Mouse (Mus musculus): ENCODE data around the gene Pla2g2c.

Pla2g2c gene

DNA sequence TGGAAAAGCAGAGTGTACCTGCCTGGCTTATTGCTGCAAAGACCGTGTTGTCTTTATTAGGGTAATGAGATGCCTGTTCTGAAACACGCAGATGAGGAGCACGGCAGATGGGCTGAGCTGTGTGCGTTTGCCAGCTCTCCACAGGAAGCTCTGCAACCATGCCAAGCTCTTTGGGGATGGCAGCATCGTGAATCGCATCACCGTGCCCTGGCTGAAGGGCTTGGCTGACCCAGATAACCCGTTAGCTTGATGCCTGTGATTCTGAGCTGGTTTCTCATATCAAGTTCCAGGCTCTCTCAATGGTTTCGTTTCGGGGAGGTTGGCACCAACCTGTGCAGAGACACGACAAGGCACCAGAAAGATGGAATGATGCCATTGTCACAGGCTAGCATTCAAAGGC lies 14.0 kb upstream of the Pla2g2c start:
- no peak for DNase-seq

DNA sequence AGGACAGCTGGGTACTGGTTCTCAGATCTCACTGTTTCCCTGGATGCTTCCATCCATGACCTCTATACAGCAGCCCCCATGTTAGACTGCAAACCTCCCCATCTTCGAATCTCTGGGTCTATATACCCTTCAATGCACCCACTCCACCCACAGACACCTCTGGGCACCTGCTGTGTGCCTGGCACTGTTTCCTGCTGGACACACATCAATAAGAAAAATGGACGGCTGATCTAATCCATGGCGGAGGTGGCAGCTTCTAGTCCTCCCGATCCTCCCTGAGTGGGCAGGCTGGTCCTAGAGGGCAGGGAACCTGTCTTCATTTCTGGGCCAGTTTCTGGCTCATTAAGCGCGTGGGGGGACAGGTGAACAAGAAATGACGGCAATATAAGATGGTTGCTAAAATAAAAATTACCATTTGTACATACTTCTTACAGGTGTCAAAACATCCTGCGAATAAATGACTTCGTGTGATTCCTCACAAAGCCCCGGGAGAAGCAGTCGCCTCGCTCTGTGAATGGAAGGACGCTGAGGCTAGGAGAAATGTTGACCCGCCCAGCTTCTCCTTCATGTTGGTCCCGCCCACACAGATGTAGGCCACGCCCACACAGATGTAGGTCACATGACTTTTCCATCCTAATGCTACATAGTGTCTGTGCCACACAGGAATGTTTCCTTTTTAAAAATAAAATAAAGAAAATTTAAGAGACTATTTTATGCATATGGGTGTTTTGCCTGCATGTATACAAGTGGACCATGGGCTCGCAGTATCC lies 13.4 kb upstream of the Pla2g2c start:
- DNase-seq: peak; percentile 18

DNA sequence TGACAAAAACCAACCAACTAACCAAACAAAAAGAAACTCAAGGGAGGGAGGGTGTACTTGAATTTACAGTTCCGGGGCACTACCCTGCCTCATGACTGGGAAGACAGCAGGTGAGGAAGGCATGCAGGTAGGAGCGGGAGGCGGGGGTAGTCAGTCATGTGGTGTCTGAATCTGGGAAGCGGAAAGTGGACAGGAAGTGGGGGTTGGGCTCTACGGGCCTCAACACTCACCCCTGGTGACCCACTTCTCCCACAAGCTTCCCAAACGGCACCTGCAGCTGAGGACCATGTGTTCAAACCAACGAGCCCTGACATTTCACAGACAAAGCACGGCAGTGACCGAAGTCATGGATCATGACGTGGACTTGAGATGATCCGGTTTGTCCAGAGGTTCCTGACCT lies 12.5 kb upstream of the Pla2g2c start:
- peak; percentile 15 for DNase-seq

DNA sequence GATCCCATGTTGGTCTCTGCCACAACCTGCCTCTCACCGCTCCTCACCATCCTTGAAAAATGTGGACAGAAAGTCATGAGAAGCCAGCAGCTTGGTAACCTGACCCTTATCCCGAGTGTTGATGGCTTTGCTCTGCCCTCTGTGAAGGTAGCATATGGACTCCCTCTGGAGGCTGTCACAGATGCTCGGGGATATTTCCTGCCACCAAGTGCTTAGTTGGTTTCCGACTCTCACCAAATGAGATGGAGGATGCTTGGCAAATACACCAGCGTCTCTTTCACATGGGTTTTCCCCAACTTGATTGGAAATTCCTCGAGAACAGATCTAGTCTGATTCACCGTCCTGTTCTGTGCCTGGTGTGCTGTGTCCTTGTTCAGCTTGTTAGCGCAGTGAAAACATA lies 12.0 kb upstream of the Pla2g2c start:
- DNase-seq: no peak

DNA sequence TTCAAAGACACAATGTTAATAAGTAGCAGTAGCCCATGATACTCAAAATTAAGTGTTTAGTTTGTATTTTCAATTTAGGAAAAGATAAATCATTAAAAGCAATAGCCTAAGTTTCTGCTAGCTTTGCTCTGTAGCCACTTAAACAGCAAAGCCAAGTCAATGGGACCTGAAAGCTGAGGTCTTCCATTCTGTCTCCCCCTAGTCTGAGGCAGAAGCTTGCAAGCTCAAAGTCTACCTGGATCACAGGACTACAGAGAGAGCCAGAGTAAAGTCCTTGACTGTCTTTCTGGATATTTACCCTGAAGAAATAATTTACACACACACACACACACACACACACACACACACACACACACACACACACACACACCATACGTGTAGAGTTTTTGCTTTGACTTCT lies 10.4 kb upstream of the Pla2g2c start:
- no peak for DNase-seq

DNA sequence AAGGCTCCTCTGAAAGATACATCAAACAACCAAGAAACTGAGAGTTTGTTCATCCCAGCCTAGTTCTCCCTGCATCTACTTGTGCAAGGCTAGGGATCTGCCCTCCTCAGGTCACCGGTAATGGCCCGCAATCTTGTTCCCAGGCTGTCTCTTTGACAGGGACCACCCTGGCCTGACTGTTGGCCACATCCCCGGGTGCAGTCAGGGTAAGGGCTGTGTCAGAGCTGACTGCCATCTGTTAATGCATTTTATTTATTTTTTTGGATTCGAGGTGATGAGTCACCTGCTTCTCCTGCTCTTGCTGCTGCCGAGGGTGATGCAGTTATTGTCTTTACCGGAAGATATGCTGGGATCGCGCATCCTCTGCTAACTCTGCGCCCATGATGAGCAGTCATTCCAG lies 7.9 kb upstream of the Pla2g2c start:
- no peak for DNase-seq

DNA sequence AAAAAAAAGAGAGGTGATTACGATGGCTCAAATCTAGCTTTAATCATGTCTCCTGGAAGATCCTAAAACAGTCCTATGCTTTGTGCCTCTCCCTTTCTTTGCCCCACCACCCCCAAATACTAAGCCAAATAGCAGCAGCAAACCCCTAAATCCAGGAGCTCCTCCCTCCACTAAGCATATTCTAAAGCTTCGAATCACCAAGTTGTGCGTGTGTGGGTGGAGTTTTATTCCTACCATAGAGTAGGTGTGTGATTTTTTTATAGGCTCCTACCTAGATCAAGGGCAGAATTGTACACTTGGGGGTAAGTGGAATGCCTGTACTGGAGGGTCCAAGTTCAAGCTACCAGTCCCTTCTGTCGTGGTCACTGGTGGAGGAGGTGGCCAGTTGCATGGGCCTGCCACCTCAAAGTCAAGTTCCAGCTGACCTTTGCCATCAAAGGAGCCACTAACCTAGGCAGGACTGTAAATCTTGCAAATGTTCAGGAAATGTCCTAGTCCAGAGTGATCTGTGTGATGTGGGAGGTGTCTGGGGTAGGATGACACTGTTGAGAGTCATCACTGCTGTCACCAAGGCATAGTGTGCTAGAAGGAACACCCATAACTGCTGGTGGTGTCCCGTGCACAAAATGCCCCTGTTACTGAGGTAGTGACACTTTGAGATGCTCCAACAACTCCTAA lies 5.9 kb upstream of the Pla2g2c start:
- no peak for DNase-seq

DNA sequence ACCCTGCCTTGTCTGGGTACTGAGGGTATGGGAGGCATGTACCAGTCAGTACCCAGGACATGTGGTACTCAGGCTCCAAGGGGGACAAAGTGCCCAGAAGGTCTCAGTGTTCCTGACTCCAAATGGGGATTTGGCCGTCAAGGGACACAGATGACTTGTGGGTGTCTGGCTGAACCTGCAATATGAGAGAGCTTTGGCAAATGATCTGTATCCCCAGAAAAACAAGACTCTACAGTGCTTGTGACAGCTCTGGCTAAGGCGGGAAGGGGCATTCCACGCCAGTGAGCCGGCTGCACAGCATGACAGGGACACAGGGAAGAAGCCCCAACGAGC lies 5.4 kb upstream of the Pla2g2c start:
- no peak for DNase-seq

DNA sequence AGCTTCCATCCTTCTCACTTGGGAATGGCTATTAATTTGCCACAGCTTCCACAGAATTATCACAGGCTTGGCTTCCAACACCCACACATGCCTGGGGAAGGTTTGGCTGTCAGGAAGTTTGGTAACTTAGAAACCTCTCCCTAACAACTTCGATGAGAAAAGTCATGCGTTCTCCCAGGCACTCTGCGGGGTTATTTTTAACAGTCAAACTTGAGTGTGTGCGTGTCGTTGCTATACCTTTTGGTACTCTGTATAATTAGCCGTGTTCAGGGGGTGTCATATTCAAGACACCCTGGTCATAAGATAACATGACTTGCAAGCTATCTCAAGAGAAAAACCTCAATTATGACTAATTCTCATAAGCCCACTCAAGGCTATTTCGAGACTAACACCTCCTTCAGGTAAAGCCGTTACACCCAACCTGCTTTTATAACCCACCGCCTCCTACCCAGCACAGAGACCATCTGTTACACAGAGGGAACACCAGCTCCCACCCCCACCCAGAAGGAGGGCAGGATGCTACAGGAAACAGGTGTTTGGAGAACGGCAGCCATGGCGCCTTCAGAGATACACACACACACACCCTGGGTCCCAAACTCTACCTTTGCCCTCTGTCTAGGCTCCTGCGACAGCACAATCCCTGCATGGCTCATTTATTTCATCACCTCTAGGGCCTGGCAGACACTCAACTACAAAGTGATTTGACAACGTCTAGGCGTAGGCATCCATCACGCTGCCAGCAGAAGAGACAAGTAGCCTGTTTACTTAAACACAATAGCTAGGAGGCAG lies 905 bp upstream of the Pla2g2c start:
- peak; percentile 50 for DNase-seq

DNA sequence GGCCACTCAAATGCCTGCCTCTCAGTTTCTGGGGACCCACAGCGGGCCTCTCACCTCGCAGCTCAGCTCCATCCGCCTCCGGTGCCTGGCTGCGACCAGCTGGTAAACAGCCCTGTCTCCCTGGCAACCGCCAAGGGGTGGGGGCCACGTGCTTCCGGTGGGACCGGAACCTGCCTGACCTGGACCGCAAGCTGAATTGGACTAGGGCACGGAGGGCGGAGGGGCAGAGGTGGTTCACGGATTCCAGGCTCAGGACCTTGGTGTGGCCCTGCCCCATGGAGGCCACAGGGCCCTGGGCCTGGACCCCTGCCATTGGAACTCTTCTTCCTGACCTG lies 502 bp downstream of the Pla2g2c start:
- DNase-seq: peak; percentile 91

DNA sequence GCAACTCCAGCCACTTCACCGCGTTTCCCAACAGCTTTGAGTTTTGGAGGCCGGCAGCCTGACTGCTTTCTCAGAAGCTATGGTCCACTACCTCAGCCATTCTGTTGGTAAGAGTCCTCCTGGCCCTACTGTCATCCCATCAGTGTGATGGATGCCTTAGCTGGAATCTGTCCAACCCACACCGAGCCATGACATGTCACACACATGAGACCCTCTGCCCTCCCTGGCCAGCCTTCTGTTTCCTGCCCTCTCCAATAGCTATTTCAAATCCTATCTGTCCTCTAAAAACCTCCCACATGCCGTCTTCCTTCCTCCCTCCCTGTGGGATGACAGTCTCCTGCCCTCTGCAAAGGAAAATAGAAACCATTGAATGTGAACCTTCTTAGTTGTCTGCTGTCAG lies 1.2 kb downstream of the Pla2g2c start:
- DNase-seq: peak; percentile 75

DNA sequence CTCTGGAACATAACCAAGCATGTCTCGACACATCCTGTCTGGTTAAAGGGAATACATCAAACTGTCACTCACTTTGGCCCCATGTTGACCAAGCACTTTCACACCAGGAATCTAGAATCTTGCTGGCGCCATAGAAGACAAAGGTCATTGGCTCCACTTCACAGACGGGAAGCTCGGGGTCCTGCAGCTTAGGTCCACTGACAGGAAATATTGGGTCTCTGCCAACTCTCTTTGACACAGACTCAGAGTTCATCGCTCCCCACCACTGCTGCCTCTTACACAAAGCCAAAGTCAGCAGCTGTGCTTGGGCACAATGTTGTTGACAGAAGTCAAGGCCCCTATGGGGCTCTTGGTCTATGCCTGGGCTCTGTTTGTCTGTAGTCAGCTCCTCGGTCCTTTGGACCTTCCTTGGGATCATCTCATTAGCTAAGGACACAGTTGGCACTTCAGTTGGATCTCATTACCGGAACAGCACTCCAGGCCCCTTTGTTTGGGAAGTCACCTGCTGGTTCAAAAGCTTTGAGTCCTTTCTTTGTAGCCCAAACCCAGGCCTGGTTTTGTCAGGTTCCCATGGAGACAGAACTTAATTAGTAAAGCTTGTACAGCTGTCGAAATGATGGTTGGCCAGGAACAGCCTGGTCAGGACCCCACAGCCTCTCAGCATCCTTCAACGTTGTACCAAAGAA lies 4.6 kb downstream of the Pla2g2c start:
- DNase-seq: peak; percentile 81

DNA sequence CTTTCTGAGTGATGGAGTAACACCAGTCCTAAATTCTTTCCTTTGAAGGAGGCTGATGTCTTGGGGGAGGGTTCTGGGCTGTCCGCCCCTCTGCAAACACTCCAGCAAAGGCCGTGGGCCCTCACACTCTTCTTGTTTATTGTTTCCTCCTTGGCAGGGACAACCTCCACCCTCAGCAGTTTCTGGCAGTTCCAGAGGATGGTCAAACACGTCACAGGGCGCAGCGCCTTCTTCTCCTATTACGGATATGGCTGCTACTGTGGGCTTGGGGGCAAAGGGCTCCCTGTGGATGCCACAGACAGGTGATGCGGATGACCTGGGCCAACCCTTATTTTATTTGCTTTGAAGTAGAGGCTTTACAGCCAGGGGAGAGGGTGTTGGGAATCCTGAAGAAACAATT lies 9.5 kb downstream of the Pla2g2c start:
- DNase-seq: peak; percentile 66

DNA sequence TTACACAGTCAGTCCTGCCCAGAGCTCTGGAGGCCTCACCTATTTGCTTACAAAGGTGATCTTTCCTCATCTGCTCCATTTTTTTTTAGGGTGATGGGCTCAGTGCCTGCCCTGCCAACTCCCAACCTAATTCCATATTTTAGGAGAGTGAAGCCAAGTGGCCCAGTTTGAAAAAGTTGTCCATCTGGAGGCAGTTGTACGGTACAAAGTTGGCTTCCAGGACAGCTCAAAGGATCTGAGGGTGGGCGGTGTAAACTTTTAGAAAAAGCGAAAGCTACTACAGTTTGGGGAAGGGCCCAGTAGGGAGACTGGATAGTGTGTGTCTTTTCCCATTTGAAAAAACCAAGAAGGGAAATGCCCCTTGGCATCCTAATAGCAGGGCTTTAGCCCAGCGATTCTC lies 10.3 kb downstream of the Pla2g2c start:
- no peak for DNase-seq

DNA sequence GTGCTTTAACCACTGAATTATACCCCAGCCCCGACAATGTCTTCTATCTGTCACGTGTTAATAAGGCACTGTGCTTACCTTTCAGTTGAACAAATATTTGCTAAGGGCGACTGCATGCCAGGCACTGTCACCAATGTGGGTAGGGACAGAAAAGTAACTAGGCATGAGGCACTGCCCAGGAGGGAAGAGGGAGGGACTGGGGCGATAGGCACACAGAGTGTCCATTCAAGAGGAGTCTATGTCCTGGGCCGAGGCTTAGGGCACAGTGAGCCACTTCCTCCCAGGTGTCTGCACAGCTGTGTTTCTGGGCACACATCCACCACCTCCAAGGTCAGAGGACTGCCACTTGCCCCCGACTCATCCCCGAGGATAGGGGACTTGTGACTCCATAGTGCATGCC lies 12.4 kb downstream of the Pla2g2c start, which contains the start of gene Ubxn10:
TSS of gene Ubxn10 (minus strand) at position 137 of the 400 bp plus-strand sequence.
- no peak for DNase-seq

DNA sequence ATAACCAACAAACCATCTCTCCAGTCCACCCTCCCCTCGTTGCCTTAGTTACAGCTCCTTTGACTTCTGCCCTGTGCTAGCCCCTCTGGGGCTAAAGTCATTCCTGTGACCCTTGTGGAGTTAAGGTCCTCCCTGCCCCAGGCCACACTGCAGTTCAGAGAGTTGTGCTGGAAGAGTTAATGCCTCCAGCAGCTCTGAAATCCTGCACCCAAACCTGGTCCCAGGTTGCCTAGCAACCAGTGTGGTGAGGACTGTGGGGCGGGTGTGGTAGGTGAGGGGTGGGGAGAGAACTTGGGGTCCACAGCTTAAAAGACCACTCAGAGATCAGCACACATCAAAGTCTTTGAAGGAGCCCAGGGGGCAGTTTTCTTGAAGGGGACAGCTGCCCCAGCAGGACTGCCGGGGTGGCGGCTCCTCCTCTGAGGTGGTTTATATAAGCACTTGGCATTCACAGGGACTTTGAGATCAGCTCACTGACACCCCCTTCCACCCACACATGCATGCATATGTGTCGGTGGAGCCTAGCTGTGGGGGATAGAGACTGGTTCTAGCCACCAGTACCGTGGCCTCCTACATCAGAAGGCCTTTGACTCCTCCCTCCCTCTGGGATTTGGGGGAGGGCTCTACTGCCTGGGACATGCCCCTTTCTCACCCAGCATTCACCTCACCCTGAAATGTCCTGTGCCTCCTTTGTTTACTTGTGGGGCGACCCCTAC lies 14.7 kb downstream of the Pla2g2c start:
- DNase-seq: no peak

DNA sequence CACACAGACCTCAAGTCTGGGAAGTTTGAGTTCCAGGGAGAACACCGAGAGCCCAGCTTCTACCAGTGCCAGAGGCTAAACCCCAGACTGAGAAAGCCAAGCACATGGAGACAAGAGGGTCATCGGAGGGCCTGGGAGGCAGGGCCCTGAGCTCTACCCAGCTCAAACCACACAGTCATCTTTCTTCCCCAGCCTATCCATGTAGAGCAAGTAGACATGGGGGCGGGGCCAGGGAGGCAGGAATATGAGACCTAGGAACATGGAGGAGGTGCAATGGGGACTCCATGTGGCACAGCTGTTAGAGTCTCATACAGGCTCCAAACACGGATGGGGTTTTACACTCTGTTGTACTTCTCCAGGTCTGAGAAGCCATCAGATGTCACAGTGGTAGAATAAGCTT lies 21.3 kb downstream of the Pla2g2c start:
- peak; percentile 74 for DNase-seq

DNA sequence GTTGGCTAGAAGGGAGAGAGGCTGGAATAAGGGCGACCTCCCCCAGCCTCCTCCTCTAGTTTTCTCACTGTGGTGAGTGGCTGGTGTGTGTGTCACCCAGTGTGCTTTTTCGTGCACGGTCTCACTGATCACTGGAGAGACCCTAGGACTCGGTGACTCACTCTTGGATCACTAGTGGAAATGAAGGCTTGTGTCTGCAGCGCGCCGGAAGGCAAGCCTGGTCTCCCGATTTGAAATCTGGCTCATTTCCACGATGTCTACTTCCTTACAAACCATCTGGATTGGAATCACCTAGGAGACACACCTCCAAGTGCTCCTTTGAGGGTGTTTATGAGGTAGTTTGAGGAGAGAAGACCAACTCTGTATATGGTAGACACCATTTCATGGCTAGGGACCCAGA lies 22.3 kb downstream of the Pla2g2c start:
- no peak for DNase-seq

DNA sequence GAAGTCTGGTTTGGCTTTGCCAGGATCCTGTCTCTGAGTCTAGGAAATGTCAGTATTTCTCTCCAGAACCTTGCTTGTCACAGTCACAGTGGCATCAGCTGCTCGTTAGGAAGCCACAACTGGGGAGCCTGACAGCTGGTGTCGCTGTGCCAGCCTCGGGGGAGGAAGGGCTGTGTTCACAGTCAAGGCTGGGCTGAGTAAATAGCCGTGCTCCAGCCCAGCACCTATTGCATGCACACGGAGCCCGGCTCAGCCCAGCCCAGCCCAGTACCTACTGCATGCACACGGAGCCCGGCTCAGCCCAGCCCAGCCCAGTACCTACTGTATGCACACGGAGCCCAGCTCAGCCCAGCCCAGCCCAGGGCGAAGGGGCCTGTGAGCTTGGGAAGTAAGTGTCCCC lies 23.3 kb downstream of the Pla2g2c start:
- DNase-seq: peak; percentile 39

DNA sequence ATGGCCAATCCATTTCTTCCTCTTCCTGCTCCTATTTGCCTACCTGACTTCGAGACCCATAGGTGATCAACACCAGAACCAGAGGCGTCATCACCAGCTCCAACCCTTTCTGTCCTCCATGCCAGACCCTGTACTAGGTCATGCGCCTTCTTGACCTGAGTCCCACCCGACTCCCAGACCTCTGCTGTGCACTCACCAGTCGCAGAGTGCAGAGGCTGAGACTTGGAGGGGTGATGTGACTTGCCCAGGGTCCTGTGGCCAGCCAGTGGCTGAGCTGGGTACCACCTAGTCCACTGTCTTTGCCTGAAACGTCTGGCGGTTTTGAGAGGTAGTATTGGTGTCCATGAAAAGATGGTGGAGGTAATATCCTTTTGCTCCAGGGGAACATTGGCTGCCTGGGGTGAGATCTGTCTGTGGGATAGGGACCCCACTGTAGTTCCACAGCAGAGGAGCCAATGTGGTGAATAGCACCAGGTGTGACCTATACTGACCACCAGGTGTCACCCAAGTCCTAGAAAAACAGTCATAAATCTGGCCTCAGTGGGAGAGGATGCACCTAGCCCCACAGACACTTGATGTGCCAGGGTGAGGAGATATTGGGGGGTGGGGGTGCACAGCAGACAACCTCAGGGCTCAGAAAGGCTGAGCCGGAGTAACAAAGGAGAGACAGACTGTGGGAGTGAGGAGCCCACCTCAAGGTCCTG lies 23.9 kb downstream of the Pla2g2c start:
- DNase-seq: peak; percentile 61

DNA sequence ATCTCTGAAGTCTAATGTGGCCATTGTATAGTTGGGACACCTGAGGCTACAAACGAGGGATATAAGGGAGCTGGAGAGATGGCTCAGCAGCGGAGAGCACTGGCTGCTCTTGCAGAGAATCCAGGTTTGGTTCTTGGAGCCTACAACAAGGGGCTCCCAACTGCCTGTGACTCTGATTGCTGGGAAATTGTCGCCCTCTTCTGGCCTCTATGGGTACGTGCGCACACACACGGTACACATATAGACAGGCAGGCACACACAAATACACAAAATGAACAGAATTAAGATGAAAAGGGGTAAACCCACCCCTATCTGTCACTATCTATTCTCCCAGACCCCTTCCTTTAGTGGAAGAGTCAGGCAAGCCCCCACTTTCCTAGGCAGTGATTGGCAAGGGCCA lies 28.0 kb downstream of the Pla2g2c start:
- no peak for DNase-seq

DNA sequence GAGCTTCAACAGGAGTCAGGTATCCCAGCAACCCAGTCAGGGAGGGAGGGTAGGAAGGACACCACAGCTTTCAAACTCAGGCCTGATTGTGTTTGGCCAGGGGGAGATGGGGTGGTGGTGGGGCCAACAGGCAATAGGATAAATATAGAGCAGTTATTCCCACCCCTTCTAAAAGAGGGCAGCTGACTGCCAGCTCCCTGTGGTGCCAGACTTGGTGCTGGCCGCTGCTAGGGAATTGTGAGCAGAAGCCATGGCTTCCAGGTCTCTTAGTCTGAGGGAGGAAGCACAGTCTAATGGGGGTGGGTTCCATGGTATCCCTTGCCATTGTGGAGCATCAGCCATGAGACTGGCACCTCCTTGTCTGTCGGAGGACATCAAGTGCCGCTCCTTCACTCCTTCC lies 29.0 kb downstream of the Pla2g2c start:
- no peak for DNase-seq

Data from kidney, postnatal 10 days (tissue).